Mouse (Mus musculus) hindbrain, postnatal 0 days (tissue): ENCODE results near the gene Srebf2. TPM values are rescaled to one million over a fixed set of nuclear protein-coding genes. Genes with fewer than 3 reads are reported as not detected.

Experiments
- ATAC-seq: fragments of 200-750 bp; cut with Nextera tagmentation; 2 replicates; pipeline ENCODE4 v1.8.0; 2017; ENCODE audit warnings: mild to moderate bottlenecking, moderate TSS enrichment, moderate library complexity
- DNase-seq: peaks from one replicate; pipeline ENCODE4 v3.0.0-alpha.2; 2015; ENCODE audit warnings: low spot score
- H3K27ac ChIP-seq: fragments of 300-500 bp; sonication (generic); 2 replicates; pipeline ENCODE4 v1.5.1; 2014; ENCODE audit warnings: mild to moderate bottlenecking
- H3K27me3 ChIP-seq: fragments of 300-500 bp; sonication (generic); 2 replicates; pipeline ENCODE4 v1.6.1; 2014; ENCODE audit warnings: low read length, mixed read lengths; ENCODE audit not compliant: insufficient read depth
- H3K36me3 ChIP-seq: fragments of 300-500 bp; sonication (generic); 2 replicates; pipeline ENCODE4 v1.6.1; 2014; ENCODE audit warnings: low read length, mixed read lengths; ENCODE audit not compliant: insufficient read depth
- H3K4me1 ChIP-seq: fragments of 300-500 bp; sonication (generic); 2 replicates; pipeline ENCODE4 v1.6.1; 2014; ENCODE audit warnings: antibody characterized with exemption, low read length, mixed read lengths; ENCODE audit not compliant: insufficient read depth
- H3K4me2 ChIP-seq: fragments of 300-500 bp; sonication (generic); 2 replicates; pipeline ENCODE4 v1.6.1; 2014; ENCODE audit warnings: low read depth, mild to moderate bottlenecking, low read length, moderate library complexity, mixed read lengths
- H3K4me3 ChIP-seq: fragments of 300-500 bp; sonication (generic); 2 replicates; pipeline ENCODE4 v1.5.1; 2014; ENCODE audit warnings: low read length
- H3K9ac ChIP-seq: fragments of 300-500 bp; sonication (generic); replicated peaks from 2 replicates; pipeline ENCODE4 v1.6.1; 2014; ENCODE audit warnings: mild to moderate bottlenecking, low read length, moderate library complexity, mixed read lengths
- H3K9me3 ChIP-seq: fragments of 300-500 bp; sonication (generic); 2 replicates; pipeline ENCODE4 v1.6.1; 2016; ENCODE audit warnings: low read length, mixed read lengths
- CTCF ChIP-seq: IDR thresholded peaks from 2 replicates; pipeline ENCODE4 v1.5.1; 2016; ENCODE audit warnings: antibody characterized with exemption, control low read depth, low read depth
- WGBS: fragments of 180-500 bp; shearing (Covaris S2); extraction: QIAGEN DNeasy Blood & Tissue Kit; methylation state at CpG from one replicate; pipeline ENCODE4 v1.1.7; 2014; 5-methylcytosine and 5-hydroxymethylcytosine counted together
- polyA plus RNA-seq: library from polyadenylated mRNA; unstranded; fragments of >200 nt; fragmentation: Nextera tagmentation; extraction: Ambion mirVana; gene quantifications from 2 replicates; pipeline ENCODE4 v1.2.1, GENCODE M21; 2015
- total RNA-seq: library from RNA; depleted of rRNA; stranded (reverse); fragments of >200 nt; gene quantifications from 2 replicates; pipeline ENCODE4 v1.2.3, GENCODE M21; 2014

Srebf2 gene
- total and polyA plus RNA-seq, 2 experiments from 2014 or later: 145 to 256 TPM

GRCm38 (mm10) chr15:82130599-82130998, 16.4 kb upstream of the Srebf2 start:
- no peak for ATAC-seq
- Histone ChIP-seq H3K36me3 (no peaks in the 10 kb centered on the region), H3K4me1 (peaks cover 4% of the 10 kb centered on the region; the same call in 1 of the 2 replicates), H3K9me3 (no peaks in the 10 kb centered on the region), H3K4me3 (no peak overlapping the region), H3K9ac (no peak overlapping the region), H3K4me2 (no peak overlapping the region), H3K27ac (no peak overlapping the region), H3K27me3 (no peaks in the 10 kb centered on the region)
- no peak for TF ChIP-seq CTCF
- DNase-seq: no peak
- 51% methylated on average over 7 of the region's 7 CpGs for WGBS

DNA sequence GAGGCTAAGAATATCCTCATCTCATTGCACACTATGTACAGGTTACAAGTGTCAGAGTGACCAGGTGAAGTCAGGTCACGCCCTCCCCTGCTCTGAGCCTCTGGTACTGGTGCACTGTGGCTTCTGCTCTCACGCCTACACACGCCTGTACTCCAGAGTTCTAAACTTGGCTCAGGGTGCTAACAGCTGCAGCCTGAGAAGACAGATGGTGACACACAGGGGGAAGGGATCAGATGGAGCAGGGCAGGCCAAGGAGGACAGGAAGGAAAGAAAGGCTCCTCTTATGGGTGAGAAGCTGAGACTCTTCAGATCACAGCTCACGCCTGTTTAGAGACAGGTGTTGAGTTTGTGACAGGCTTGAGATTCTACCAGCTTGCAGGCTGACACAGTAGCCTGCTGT, 11.6 kb upstream of the Srebf2 start:
- Histone ChIP-seq H3K27me3 (no peaks in the 10 kb centered on the region), H3K9ac (no peak overlapping the region), H3K4me2 (no peak overlapping the region), H3K4me3 (no peak overlapping the region), H3K36me3 (no peaks in the 10 kb centered on the region), H3K9me3 (no peaks in the 10 kb centered on the region), H3K4me1 (no peaks in the 10 kb centered on the region), H3K27ac (no peak overlapping the region)
- no peak for TF ChIP-seq CTCF
- ATAC-seq: peak; percentile 52; the same call in 1 of the 2 replicates
- DNase-seq: no peak
- WGBS: 81% methylated on average over 4 of the region's 4 CpGs

DNA sequence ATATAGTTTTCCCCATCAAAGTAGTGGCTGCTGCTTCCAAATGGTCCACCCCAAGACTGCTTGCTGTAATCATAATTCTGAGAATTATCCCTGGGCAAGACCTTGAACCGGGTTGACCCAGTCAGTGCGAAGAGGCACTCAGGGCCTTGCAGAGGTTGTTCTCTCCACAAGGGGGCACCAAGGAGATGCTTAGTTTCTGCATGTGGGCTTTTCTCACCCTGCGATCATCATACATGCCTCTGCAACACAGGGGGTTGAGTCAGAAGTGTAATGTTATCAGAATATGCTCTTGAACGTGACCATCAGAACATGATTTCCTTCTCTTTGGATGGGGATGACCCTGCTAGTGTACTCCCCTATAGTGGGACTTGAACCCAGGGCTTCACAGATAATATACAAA, 8.4 kb upstream of the Srebf2 start:
- no peak overlapping the region for H3K9ac ChIP-seq
- no peaks in the 10 kb centered on the region for H3K9me3 ChIP-seq
- no peak overlapping the region for H3K4me2 ChIP-seq
- no peak overlapping the region for H3K27ac ChIP-seq
- WGBS: 39% methylated on average over 4 of the region's 4 CpGs
- DNase-seq (peak; percentile 82), ATAC-seq (peak; percentile 64; the same call in 1 of the 2 replicates)
- H3K27me3 ChIP-seq: no peaks in the 10 kb centered on the region
- no peaks in the 10 kb centered on the region for H3K4me1 ChIP-seq
- TF ChIP-seq CTCF: peak; percentile 86
- H3K36me3 ChIP-seq: no peaks in the 10 kb centered on the region
- H3K4me3 ChIP-seq: no peak overlapping the region

GRCm38 (mm10) chr15:82139196-82139595, 7.8 kb upstream of the Srebf2 start:
- no peak overlapping the region for H3K4me2 ChIP-seq
- no peak overlapping the region for H3K27ac ChIP-seq
- WGBS: 93% methylated on average over 8 of the region's 8 CpGs
- TF ChIP-seq CTCF: peak; percentile 57
- no peak overlapping the region for H3K4me3 ChIP-seq
- H3K4me1 ChIP-seq: no peaks in the 10 kb centered on the region
- H3K36me3 ChIP-seq: no peaks in the 10 kb centered on the region
- ATAC-seq (no peak), DNase-seq (peak; percentile 56)
- H3K9me3 ChIP-seq: no peaks in the 10 kb centered on the region
- H3K27me3 ChIP-seq: no peaks in the 10 kb centered on the region
- H3K9ac ChIP-seq: no peak overlapping the region

DNA sequence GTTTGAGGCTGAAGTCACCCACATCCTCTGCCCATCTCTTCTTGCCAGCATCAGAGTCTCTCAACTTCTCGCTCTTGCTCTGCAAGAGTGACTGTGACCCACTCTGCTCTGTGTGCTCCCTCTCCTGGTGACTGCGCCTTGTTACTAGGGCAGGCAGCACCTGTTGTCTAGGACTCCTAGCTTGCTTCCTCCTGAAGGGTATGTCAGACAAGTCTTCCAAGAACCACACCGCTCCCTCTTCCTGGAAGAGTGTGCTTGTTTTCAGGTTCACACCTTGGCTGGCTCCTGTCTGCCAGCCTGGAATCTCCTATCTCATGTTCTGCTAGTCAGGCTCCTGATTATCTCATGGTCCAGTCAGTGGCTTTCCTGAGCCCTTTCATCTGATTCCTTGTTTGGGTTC, 6.6 kb upstream of the Srebf2 start:
- no peaks in the 10 kb centered on the region for H3K4me1 ChIP-seq
- no peak overlapping the region for H3K4me3 ChIP-seq
- ATAC-seq (no peak), DNase-seq (no peak)
- H3K36me3 ChIP-seq: no peaks in the 10 kb centered on the region
- no peak overlapping the region for H3K27ac ChIP-seq
- no peak overlapping the region for H3K4me2 ChIP-seq
- H3K27me3 ChIP-seq: no peaks in the 10 kb centered on the region
- H3K9ac ChIP-seq: no peak overlapping the region
- WGBS: 92% methylated on average over 3 of the region's 3 CpGs
- no peaks in the 10 kb centered on the region for H3K9me3 ChIP-seq
- no peak; the same call in 1 of the 2 replicates for TF ChIP-seq CTCF

DNA sequence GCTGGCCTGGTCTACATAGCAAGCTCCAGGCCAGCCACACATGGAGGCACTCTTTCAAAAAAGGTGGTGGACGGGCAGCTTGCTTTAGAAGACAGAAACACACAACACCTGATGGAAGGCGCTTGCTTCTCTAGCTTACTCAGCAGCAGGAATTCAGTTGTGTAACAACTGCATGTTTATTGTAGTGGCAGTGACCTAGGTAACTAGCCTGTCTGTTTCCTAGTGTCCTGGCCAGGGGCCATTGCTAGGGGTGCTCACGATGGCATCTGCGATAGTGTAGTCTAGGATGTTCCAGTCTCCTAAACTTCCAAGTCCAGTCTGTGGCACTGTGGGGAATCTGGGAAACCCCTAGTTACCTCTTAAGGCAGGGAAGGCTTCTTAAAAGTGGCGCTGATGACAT, 2.8 kb upstream of the Srebf2 start:
- H3K9ac ChIP-seq: no peak overlapping the region

DNA sequence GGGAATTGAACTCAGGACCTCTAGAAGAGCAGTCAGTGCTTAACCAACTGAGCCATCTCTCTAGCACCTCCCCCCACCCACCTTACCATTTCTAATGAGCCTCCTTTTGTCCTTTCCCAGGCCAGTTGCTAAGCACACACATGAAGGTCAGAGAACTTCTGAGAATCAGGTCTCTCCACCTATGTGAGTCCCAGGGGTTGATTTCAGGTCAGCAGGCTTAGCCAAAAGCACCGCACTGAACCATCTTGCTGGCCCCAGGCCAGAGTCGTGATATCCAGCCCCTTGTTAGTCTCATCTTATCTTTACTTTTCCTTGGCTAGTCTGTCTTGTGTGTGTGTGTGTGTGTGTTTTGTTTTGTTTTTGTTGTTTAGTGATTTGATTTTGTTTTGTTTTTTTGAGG, 1.6 kb upstream of the Srebf2 start:
- Histone ChIP-seq H3K4me2 (no peak overlapping the region), H3K9me3 (no peaks in the 10 kb centered on the region), H3K36me3 (no peaks in the 10 kb centered on the region), H3K27me3 (no peaks in the 10 kb centered on the region), H3K27ac (peak overlapping the region; percentile 98), H3K4me1 (peaks cover 23% of the 10 kb centered on the region), H3K4me3 (no peak overlapping the region), H3K9ac (no peak overlapping the region)
- no peak for TF ChIP-seq CTCF
- 34% methylated on average over 2 of the region's 2 CpGs for WGBS
- ATAC-seq: no peak
- no peak for DNase-seq

More for the DNA sequence above, 2.8 kb upstream of the Srebf2 start:
- 63% methylated on average over 5 of the region's 5 CpGs for WGBS
- Histone ChIP-seq H3K27me3 (no peaks in the 10 kb centered on the region), H3K4me2 (no peak overlapping the region), H3K4me1 (peaks cover 19% of the 10 kb centered on the region), H3K4me3 (no peak overlapping the region), H3K36me3 (no peaks in the 10 kb centered on the region), H3K27ac (peak overlapping the region; percentile 45; the same call in 1 of the 2 replicates), H3K9me3 (no peaks in the 10 kb centered on the region)
- ATAC-seq (no peak), DNase-seq (no peak)
- TF ChIP-seq CTCF: no peak
